Mouse (Mus musculus): Measurements from ENCODE around the gene Garnl3.

The Garnl3 gene

GRCm38 (mm10) chr2:32977114-32977513, 154.3 kb downstream of the Garnl3 start:
- no peak for DNase-seq (ENCODE audit: low read depth, low spot score)

DNA sequence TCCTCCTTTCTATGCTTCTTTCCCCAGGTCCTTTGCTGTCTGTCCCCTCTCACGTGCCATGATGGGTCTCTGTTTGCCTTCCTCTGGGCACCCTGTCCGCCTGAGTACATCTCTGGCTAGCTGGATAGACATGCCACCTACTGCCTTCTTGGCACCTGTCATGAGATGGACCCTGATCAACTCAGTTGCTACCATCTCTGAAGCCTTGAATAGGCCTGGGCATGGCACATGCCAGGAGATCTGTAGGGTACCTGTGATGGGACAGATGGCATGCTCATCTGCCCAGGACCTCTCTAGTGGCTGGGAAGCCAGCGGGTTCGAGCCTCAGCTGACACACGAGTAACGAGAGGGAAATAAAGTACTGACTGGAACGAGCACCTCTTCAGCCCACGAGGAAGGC, 157.2 kb downstream of the Garnl3 start:
- DNase-seq (ENCODE audit: low read depth, low spot score) = no peak

GRCm38 (mm10) chr2:32971235-32971634, 160.2 kb downstream of the Garnl3 start:
- peak; percentile 87 for DNase-seq (ENCODE audit: low read depth, low spot score)

- no peak for DNase-seq (ENCODE audit: low read depth, low spot score)
These were observed 162.1 kb downstream of the Garnl3 start for GRCm38 (mm10) chr2:32969326-32969725.

DNA sequence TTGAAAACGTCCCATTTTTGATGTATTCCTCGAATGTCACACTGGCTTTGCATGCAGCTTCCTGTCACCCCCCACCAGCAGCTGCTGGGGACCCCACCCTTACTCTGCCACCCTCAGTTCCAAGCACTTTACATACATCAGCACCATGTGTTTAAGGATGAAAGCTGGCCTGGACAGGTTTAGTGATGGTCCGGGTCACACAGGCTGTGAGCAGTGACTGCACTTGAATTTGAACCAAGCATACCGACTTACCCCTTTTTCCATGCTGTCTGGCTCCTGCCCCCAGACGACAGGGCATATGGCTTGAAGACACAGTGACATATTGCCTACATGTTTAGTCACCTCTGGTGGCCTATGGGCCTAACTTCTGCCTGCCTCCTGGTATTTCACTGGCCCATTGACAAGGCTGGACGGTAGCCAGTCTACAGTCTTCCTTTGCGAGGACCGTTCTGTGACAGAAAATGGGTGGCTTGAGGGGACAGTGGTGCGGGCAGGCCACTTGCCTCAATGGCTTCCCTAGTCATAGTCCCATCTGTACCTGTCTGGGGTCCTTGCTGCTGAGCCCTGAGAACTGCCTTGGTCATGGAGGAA, 163.3 kb downstream of the Garnl3 start:
- DNase-seq (ENCODE audit: low read depth, low spot score) = peak; percentile 37

GRCm38 (mm10) chr2:32966689-32967631, 164.5 kb downstream of the Garnl3 start:
- peak; percentile 85 for DNase-seq (ENCODE audit: low read depth, low spot score)

GRCm38 (mm10) chr2:32966184-32966688, 165.2 kb downstream of the Garnl3 start:
- no peak for DNase-seq (ENCODE audit: low read depth, low spot score)

DNA sequence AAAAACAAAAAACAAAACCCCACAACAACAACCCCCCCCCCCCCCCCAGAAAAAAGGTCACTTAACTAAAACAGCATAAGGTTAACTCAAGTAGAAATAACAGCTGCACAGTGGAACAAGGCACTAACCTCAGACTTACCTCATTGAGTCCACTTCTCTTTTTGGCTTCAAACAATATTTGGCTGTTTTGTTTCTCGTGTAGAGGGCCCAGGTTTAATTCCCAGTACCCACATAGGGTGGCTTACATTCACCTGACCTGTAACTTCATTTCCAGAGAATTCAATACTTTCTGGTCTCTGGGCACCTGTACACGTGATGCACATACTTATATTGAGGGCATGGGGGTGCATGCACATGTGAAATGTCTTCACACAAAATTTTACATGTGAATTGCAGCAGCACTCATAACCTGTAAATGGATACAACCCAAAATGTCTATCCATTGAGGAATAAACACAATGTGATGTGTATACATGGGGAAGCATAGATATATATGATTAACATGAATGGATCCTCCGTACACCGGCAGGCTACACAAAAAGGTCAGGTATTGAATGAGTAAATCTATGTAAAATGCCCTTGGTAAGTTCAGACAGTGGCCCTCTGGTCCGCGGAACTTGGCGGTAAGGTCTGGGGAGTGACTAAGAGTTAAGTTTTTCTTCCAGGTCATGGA, 165.8 kb downstream of the Garnl3 start:
- DNase-seq (ENCODE audit: low read depth, low spot score) = peak; percentile 46

DNA sequence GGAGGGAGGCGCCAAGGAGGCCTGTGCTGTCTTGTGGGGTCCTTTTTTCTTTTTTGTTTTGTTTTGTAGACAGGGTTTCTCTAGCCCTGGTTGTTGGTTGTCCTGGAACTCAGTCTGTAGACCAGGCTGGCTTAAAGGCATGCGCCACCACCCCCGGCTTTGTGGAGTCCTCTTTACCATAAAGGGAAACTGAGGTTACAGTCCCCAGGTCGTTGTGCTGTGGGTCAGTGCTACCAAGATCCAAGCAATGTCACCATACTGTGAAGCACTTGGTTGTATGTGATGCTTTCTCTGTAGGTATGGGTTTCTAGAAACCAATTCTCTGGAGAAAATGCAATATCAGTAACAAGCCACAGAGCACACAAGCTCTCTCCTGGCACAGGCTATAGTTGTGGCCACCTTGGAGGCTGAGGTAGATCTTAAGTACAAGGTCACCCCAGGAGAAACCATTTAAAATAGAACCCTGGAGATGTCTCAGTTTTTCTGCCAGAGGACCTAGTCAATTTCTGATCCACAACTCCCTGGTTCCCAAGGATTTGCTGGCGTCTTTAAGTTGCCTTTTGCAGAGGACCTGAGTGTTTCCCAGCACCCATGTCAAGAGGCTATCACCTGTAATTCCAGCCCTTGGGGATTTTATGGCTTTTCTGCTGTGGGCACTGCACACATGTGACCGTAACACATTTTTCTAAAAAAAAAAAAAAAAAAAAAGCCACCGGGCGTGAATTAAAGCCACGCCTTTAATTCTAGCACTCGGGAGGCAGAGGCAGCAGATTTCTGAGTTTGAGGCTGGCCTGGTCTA, 166.6 kb downstream of the Garnl3 start:
- peak; percentile 47 for DNase-seq (ENCODE audit: low read depth, low spot score)

DNA sequence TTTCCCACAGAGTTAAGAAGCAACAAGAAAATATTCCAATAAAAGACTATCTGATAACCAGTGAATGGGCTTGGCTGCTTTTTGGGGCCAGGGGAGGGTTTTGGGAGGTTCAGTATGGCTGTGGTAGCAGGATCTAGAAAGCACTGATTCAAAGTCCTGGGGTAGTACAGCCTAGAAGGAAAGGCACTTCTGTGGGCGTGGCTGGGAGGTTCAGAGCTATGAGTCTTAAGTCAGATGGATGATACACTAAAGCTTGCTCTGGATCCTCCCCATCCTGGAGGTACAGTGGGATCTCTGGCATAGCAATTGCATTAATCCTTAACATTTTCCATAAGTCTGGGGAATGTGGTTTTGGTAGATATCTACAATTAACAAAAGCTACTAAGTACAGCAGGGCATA, 167.5 kb downstream of the Garnl3 start:
- DNase-seq (ENCODE audit: low read depth, low spot score) = peak; percentile 62

DNA sequence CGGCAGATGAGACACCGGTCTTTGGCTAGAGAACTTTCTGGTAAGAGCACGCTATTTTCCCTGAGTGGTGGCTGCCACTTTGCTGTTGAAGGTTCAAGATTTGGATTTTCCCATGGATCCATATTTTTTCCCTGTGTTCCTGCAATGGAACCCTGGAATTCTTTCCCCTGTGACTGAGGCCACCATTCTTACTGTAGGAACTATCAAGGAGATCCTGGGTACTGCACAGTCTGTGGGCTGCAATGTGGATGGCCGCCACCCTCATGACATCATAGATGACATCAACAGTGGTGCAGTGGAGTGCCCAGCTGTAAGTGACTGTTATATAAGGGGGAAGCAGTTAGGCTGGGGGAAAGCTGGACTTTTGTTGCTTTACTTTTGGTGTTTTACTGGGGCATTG, 167.9 kb downstream of the Garnl3 start:
- no peak for DNase-seq (ENCODE audit: low read depth, low spot score)

GRCm38 (mm10) chr2:32962875-32963220, 168.6 kb downstream of the Garnl3 start:
- DNase-seq (ENCODE audit: low read depth, low spot score) = no peak

GRCm38 (mm10) chr2:32962062-32962874, 169.2 kb downstream of the Garnl3 start:
- DNase-seq (ENCODE audit: low read depth, low spot score) = peak; percentile 50

- peak; percentile 92 for DNase-seq (ENCODE audit: low read depth, low spot score)
These were observed 170.1 kb downstream of the Garnl3 start, which contains the start of the genes Rpl12 and Lrsam1 for GRCm38 (mm10) chr2:32961192-32961995. Gene Rpl12 (plus strand): TSS chr2:32961559. Gene Lrsam1 (minus strand): TSS chr2:32961614.

- DNase-seq (ENCODE audit: low read depth, low spot score) = no peak
These were observed 171.2 kb downstream of the Garnl3 start for GRCm38 (mm10) chr2:32960273-32960672.

GRCm38 (mm10) chr2:32957344-32957743, 174.1 kb downstream of the Garnl3 start:
- DNase-seq (ENCODE audit: low read depth, low spot score) = peak; percentile 75

DNA sequence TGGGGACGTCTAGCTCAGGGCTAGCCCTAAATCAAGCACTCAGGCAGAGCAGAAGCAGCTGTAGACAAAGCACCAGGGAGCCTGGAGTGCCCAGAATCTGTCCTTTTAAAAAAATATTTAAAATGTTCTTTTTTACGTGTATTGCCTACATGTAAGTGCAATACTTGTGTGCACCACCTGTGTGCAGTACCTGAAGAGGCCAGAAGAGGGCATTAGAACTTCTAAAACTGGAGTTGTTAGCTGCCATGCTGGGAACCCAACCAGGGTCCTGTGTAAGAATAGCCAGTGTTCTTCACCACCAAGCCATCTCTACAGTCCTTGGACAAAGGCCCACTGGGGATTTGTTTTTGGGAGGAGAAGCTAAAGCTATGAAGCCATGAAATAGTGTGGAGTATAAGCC, 176.9 kb downstream of the Garnl3 start:
- peak; percentile 78 for DNase-seq (ENCODE audit: low read depth, low spot score)

DNA sequence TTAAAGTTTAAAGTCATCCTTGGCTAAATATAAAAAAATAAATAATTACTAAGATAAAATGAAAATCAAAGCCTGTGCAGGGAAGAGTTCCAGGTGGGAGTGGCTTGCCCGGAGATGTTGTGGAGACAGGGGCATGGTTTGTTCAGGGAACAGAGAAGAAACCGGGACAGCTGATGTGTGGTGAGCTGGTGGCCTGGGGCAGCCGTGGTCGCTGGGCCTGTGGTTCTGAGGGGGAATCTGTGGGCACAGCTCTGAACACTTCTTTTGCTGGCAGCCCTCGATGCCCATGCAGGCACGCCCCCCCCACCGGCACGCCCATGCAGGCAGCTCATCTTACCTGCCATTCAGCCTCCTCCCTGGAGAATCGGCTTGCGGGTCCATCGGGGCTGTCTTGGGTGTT, 184.0 kb downstream of the Garnl3 start:
- no peak for DNase-seq (ENCODE audit: low read depth, low spot score)

DNA sequence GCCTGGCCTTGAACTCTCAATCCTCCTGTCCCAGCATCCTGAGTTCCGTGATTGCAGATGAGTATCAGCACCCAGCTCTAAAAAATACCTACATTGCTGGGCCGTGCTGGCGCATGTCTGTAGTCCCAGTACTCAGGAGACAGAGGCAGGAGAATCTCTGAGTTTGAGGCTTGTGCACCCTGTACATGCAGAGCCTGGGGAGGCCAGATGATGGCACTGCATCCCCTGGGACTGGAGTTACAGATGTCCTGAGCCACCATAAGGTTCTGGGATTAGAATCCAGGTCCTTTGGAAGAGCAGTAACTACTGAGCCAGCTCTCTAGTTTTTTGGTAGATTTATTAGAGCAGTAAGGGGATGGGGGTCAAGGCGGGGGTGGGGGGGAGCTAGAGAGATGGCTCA, 191.0 kb downstream of the Garnl3 start:
- DNase-seq (ENCODE audit: low read depth, low spot score) = peak; percentile 57

GRCm38 (mm10) chr2:32939418-32939817, 192.0 kb downstream of the Garnl3 start:
- peak; percentile 97 for DNase-seq (ENCODE audit: low read depth, low spot score)
